Mouse (Mus musculus) 416B (cell line): ENCODE measurements around the gene Vwc2l.

Experiments used
- DNase-seq: peaks from one replicate; pipeline ENCODE4 v3.0.0; 2011; ENCODE audit warnings: low read depth

Vwc2l gene

GRCm38 (mm10) chr1:70725655-70726066, at the start of gene Vwc2l:
Gene Vwc2l, plus strand, starts transcription at chr1:70725715.
- DNase-seq = no peak

- no peak for DNase-seq
Measured at GRCm38 (mm10) chr1:70692529-70692928, 33.0 kb upstream of the Vwc2l start.

GRCm38 (mm10) chr1:70700270-70700669, 25.2 kb upstream of the Vwc2l start:
- DNase-seq = no peak

GRCm38 (mm10) chr1:70703934-70704333, 21.6 kb upstream of the Vwc2l start:
- DNase-seq = no peak

- no peak for DNase-seq
Measured at GRCm38 (mm10) chr1:70705821-70706220, 19.7 kb upstream of the Vwc2l start.

GRCm38 (mm10) chr1:70725045-70725444, 470 bp upstream of the Vwc2l start:
- DNase-seq = no peak

- DNase-seq = peak; percentile 7
Measured at GRCm38 (mm10) chr1:70787146-70787545, 61.6 kb downstream of the Vwc2l start.

GRCm38 (mm10) chr1:70791636-70792035, 66.1 kb downstream of the Vwc2l start:
- no peak for DNase-seq

- no peak for DNase-seq
Measured at GRCm38 (mm10) chr1:70795094-70795493, 69.6 kb downstream of the Vwc2l start.

- DNase-seq = no peak
Measured at GRCm38 (mm10) chr1:70803401-70803800, 77.9 kb downstream of the Vwc2l start.

GRCm38 (mm10) chr1:70823111-70823510, 97.6 kb downstream of the Vwc2l start:
- DNase-seq = no peak

- no peak for DNase-seq
Measured at GRCm38 (mm10) chr1:70833262-70833661, 107.7 kb downstream of the Vwc2l start.

GRCm38 (mm10) chr1:70842222-70842621, 116.7 kb downstream of the Vwc2l start:
- no peak for DNase-seq

- DNase-seq = no peak
Measured at GRCm38 (mm10) chr1:70845276-70845675, 119.8 kb downstream of the Vwc2l start.

GRCm38 (mm10) chr1:70851633-70852390, 126.3 kb downstream of the Vwc2l start:
- DNase-seq = no peak

GRCm38 (mm10) chr1:70853446-70853845, 127.9 kb downstream of the Vwc2l start:
- no peak for DNase-seq

- no peak for DNase-seq
Measured at GRCm38 (mm10) chr1:70855912-70856311, 130.4 kb downstream of the Vwc2l start.

GRCm38 (mm10) chr1:70861672-70862071, 136.2 kb downstream of the Vwc2l start:
- no peak for DNase-seq

GRCm38 (mm10) chr1:70866137-70866536, 140.6 kb downstream of the Vwc2l start:
- no peak for DNase-seq

GRCm38 (mm10) chr1:70880496-70880895, 155.0 kb downstream of the Vwc2l start:
- no peak for DNase-seq

- no peak for DNase-seq
Measured at GRCm38 (mm10) chr1:70881269-70881668, 155.8 kb downstream of the Vwc2l start.

- DNase-seq = no peak
Measured at GRCm38 (mm10) chr1:70884156-70884555, 158.6 kb downstream of the Vwc2l start.

GRCm38 (mm10) chr1:70902311-70902710, 176.8 kb downstream of the Vwc2l start:
- DNase-seq = no peak

- DNase-seq = no peak
Measured at GRCm38 (mm10) chr1:70907366-70907765, 181.9 kb downstream of the Vwc2l start.
